Mouse (Mus musculus): Measurements from ENCODE around the gene Cbr4. TPM values are rescaled to one million over a fixed set of nuclear protein-coding genes. Genes with fewer than 3 reads are reported as not detected.
A peak's percentile ranks its signal among the peaks of the same experiment; 100 is the strongest.

Cbr4 gene
- total and polyA plus RNA-seq, 2 experiments from 2014 or later = 12.2 to 23.0 TPM

DNA sequence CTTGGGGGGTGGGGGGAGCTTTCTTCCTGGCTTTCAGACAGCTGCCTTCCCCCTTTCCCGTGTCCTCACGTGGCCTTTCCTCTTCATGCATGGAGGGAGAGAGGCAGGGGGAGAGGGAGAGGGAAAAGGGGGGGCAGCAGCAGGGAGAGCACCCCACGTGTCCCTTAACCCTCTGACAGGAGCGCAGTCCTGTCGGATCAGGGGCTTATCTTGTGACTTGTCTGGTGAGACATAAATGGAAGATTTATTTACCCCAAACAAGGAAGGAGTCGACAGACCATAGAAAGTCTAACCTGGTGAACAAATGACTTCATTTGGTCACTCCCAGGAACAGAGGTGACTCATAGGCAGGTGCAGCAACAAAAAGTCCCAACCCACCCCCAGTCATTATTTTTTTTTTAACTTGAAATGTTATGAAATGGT is 12.3 kb upstream of the Cbr4 start:
- no peak for DNase-seq
- TF ChIP-seq CTCF (IDR thresholded peaks at IDR 0.05; ENCODE audit: low read depth) = no peak
- WGBS = 78% methylated on average over 6 of the region's 6 CpGs

GRCm38 (mm10) chr8:61476160-61476559 is 11.4 kb upstream of the Cbr4 start:
- Histone ChIP-seq H3K27me3 (ENCODE audit: insufficient read depth, low read length) (no peaks in the 10 kb centered on the region), H3K9ac (no peak overlapping the region), H3K36me3 (ENCODE audit: insufficient read depth) (no peaks in the 10 kb centered on the region), H3K9me3 (ENCODE audit: low read length) (no peaks in the 10 kb centered on the region), H3K27ac (ENCODE audit: low read depth, low read length) (no peak overlapping the region), H3K4me3 (ENCODE audit: low read depth, low read length) (no peak overlapping the region), H3K4me1 (ENCODE audit: insufficient read depth) (no peaks in the 10 kb centered on the region), H3K4me2 (ENCODE audit: low read depth) (no peak overlapping the region)
- no peak for TF ChIP-seq CTCF (IDR thresholded peaks at IDR 0.05; ENCODE audit: low read depth)
- ATAC-seq = no peak
- DNase-seq = no peak
- WGBS = 88% methylated on average over 9 of the region's 9 CpGs

More for the DNA sequence above, 12.3 kb upstream of the Cbr4 start:
- H3K4me1 ChIP-seq (ENCODE audit: insufficient read depth) = no peaks in the 10 kb centered on the region
- H3K9me3 ChIP-seq (ENCODE audit: low read length) = no peaks in the 10 kb centered on the region
- H3K36me3 ChIP-seq (ENCODE audit: insufficient read depth) = no peaks in the 10 kb centered on the region
- no peak overlapping the region for H3K4me2 ChIP-seq (ENCODE audit: low read depth)
- no peaks in the 10 kb centered on the region for H3K27me3 ChIP-seq (ENCODE audit: insufficient read depth, low read length)
- H3K9ac ChIP-seq = no peak overlapping the region
- H3K4me3 ChIP-seq (ENCODE audit: low read depth, low read length) = no peak overlapping the region
- ATAC-seq = no peak
- no peak overlapping the region for H3K27ac ChIP-seq (ENCODE audit: low read depth, low read length)

GRCm38 (mm10) chr8:61478150-61478549 is 9.4 kb upstream of the Cbr4 start:
- Histone ChIP-seq H3K4me3 (ENCODE audit: low read depth, low read length) (no peak overlapping the region), H3K27ac (ENCODE audit: low read depth, low read length) (no peak overlapping the region), H3K27me3 (ENCODE audit: insufficient read depth, low read length) (no peaks in the 10 kb centered on the region), H3K9me3 (ENCODE audit: low read length) (no peaks in the 10 kb centered on the region), H3K36me3 (ENCODE audit: insufficient read depth) (no peaks in the 10 kb centered on the region), H3K9ac (no peak overlapping the region), H3K4me2 (ENCODE audit: low read depth) (no peak overlapping the region), H3K4me1 (ENCODE audit: insufficient read depth) (no peaks in the 10 kb centered on the region)
- TF ChIP-seq CTCF (IDR thresholded peaks at IDR 0.05; ENCODE audit: low read depth) = no peak
- 96% methylated on average over 4 of the region's 4 CpGs for WGBS
- DNase-seq (no peak), ATAC-seq (no peak)

- ATAC-seq (no peak), DNase-seq (no peak)
- H3K4me1 ChIP-seq (ENCODE audit: insufficient read depth) = no peaks in the 10 kb centered on the region
- H3K4me2 ChIP-seq (ENCODE audit: low read depth) = no peak overlapping the region
- 63% methylated on average over 8 of the region's 8 CpGs for WGBS
- H3K9ac ChIP-seq = no peak overlapping the region
- no peaks in the 10 kb centered on the region for H3K27me3 ChIP-seq (ENCODE audit: insufficient read depth, low read length)
- H3K4me3 ChIP-seq (ENCODE audit: low read depth, low read length) = no peak overlapping the region
- no peaks in the 10 kb centered on the region for H3K36me3 ChIP-seq (ENCODE audit: insufficient read depth)
- no peak overlapping the region for H3K27ac ChIP-seq (ENCODE audit: low read depth, low read length)
- H3K9me3 ChIP-seq (ENCODE audit: low read length) = no peaks in the 10 kb centered on the region
- no peak for TF ChIP-seq CTCF (IDR thresholded peaks at IDR 0.05; ENCODE audit: low read depth)
Observed at GRCm38 (mm10) chr8:61478793-61479192, 8.7 kb upstream of the Cbr4 start.

- peak; percentile 43; the same call in 1 of the 2 replicates for ATAC-seq
- peak; percentile 27 for DNase-seq
- 48% methylated on average over 11 of the region's 11 CpGs for WGBS
Observed at GRCm38 (mm10) chr8:61479506-61480214, 7.9 kb upstream of the Cbr4 start.

GRCm38 (mm10) chr8:61480260-61480967 is 7.1 kb upstream of the Cbr4 start:
- DNase-seq (peak; percentile 27), ATAC-seq (peak; percentile 69)
- Histone ChIP-seq H3K36me3 (ENCODE audit: insufficient read depth) (no peaks in the 10 kb centered on the region), H3K27ac (ENCODE audit: low read depth, low read length) (no peak overlapping the region), H3K9me3 (ENCODE audit: low read length) (no peaks in the 10 kb centered on the region), H3K9ac (no peak overlapping the region), H3K4me2 (ENCODE audit: low read depth) (no peak overlapping the region), H3K4me1 (ENCODE audit: insufficient read depth) (no peaks in the 10 kb centered on the region), H3K27me3 (ENCODE audit: insufficient read depth, low read length) (no peaks in the 10 kb centered on the region), H3K4me3 (ENCODE audit: low read depth, low read length) (no peak overlapping the region)
- no peak for TF ChIP-seq CTCF (IDR thresholded peaks at IDR 0.05; ENCODE audit: low read depth)
- 75% methylated on average over 14 of the region's 14 CpGs for WGBS

More at GRCm38 (mm10) chr8:61479506-61480214, 7.9 kb upstream of the Cbr4 start:
- Histone ChIP-seq H3K4me2 (ENCODE audit: low read depth) (no peak overlapping the region), H3K36me3 (ENCODE audit: insufficient read depth) (no peaks in the 10 kb centered on the region), H3K27me3 (ENCODE audit: insufficient read depth, low read length) (no peaks in the 10 kb centered on the region), H3K9ac (no peak overlapping the region), H3K4me3 (ENCODE audit: low read depth, low read length) (no peak overlapping the region), H3K9me3 (ENCODE audit: low read length) (no peaks in the 10 kb centered on the region), H3K4me1 (ENCODE audit: insufficient read depth) (no peaks in the 10 kb centered on the region), H3K27ac (ENCODE audit: low read depth, low read length) (no peak overlapping the region)
- peak; percentile 57 for TF ChIP-seq CTCF (IDR thresholded peaks at IDR 0.05; ENCODE audit: low read depth)

GRCm38 (mm10) chr8:61486923-61487529 is 508 bp upstream of the Cbr4 start:
- 99% methylated on average over 2 of the region's 2 CpGs for WGBS
- no peak overlapping the region for H3K9ac ChIP-seq
- no peak; the same call in 1 of the 2 replicates for ATAC-seq

More at GRCm38 (mm10) chr8:61486923-61487529, 508 bp upstream of the Cbr4 start:
- no peak for DNase-seq
- TF ChIP-seq CTCF (IDR thresholded peaks at IDR 0.05; ENCODE audit: low read depth) = no peak
- H3K4me1 ChIP-seq (ENCODE audit: insufficient read depth) = peaks cover 5% of the 10 kb centered on the region
- no peak overlapping the region for H3K4me2 ChIP-seq (ENCODE audit: low read depth)
- H3K4me3 ChIP-seq (ENCODE audit: low read depth, low read length) = no peak overlapping the region
- H3K27ac ChIP-seq (ENCODE audit: low read depth, low read length) = peak overlapping the region; percentile 97; the same call in 1 of the 2 replicates
- peaks cover 3% of the 10 kb centered on the region; the same call in 1 of the 2 replicates for H3K36me3 ChIP-seq (ENCODE audit: insufficient read depth)
- H3K9me3 ChIP-seq (ENCODE audit: low read length) = no peaks in the 10 kb centered on the region
- no peaks in the 10 kb centered on the region for H3K27me3 ChIP-seq (ENCODE audit: insufficient read depth, low read length)

All from forebrain, postnatal 0 days (tissue).